Mouse (Mus musculus) midbrain, embryonic 12.5 days (tissue): ENCODE data around the gene Agbl3. TPM values are rescaled to one million over a fixed set of nuclear protein-coding genes. Genes with fewer than 3 reads are reported as not detected.

ENCODE experiments used
- ATAC-seq: fragments of 200-750 bp; cut with Nextera tagmentation; 2 replicates; pipeline ENCODE4 v1.8.0; 2017; ENCODE audit warnings: low read depth, moderate TSS enrichment, moderate library complexity; ENCODE audit not compliant: low FRiP score
- H3K27ac ChIP-seq: fragments of 300-500 bp; sonication (generic); replicated peaks from 2 replicates; pipeline ENCODE4 v1.5.1; 2016; ENCODE audit warnings: mild to moderate bottlenecking
- H3K27me3 ChIP-seq: fragments of 300-500 bp; sonication (generic); 2 replicates; pipeline ENCODE4 v1.6.1; 2016; ENCODE audit warnings: mild to moderate bottlenecking
- H3K36me3 ChIP-seq: fragments of 300-500 bp; sonication (generic); 2 replicates; pipeline ENCODE4 v1.6.1; 2016
- H3K4me1 ChIP-seq: fragments of 300-500 bp; sonication (generic); 2 replicates; pipeline ENCODE4 v1.6.1; 2016
- H3K4me2 ChIP-seq: fragments of 300-500 bp; sonication (generic); replicated peaks from 2 replicates; pipeline ENCODE4 v1.6.1; 2016; ENCODE audit warnings: mild to moderate bottlenecking, moderate library complexity
- H3K4me3 ChIP-seq: fragments of 300-500 bp; sonication (generic); 2 replicates; pipeline ENCODE4 v1.5.1; 2016; ENCODE audit warnings: mild to moderate bottlenecking
- H3K9ac ChIP-seq: fragments of 300-500 bp; sonication (generic); replicated peaks from 2 replicates; pipeline ENCODE4 v1.6.1; 2016; ENCODE audit warnings: mild to moderate bottlenecking, moderate library complexity
- H3K9me3 ChIP-seq: fragments of 300-500 bp; sonication (generic); 2 replicates; pipeline ENCODE4 v1.6.1; 2016; ENCODE audit warnings: mild to moderate bottlenecking
- WGBS: fragments of 180-500 bp; shearing (Covaris S2); methylation state at CpG from one replicate; pipeline ENCODE4 v1.1.7; 2016; 5-methylcytosine and 5-hydroxymethylcytosine counted together
- polyA plus RNA-seq: library from polyadenylated mRNA; unstranded; fragments of >200 nt; fragmentation: Nextera tagmentation; extraction: Ambion mirVana; gene quantifications from 2 replicates; pipeline ENCODE4 v1.2.1, GENCODE M21; 2016

Agbl3 gene
- polyA plus RNA-seq, 1 experiment from 2014 or later = 7.4 TPM

DNA sequence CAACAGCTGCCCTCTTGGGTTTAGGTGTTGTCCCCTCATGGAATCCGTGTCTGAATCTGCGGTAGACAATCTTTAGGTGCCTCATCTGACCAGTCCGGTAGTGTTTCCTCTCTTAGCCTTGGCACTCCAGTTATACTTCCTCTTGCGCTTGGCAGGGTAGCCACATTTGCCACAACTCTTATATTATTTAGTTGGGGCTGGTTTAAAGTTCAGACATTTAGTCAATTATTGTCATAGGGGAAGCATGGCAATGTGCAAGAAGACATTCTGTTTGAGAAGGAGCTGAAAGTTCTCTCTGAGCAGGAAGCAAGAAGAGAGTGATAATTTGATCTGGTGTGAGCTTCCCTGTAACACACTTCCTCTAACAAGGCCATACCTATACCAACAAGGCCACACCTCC, 30.4 kb downstream of the Agbl3 start:
- H3K9ac ChIP-seq = no peak overlapping the region
- H3K4me3 ChIP-seq = no peak overlapping the region
- H3K4me2 ChIP-seq = no peak overlapping the region
- no peak for ATAC-seq
- no peak overlapping the region for H3K27ac ChIP-seq
- no peaks in the 10 kb centered on the region for H3K36me3 ChIP-seq
- no peaks in the 10 kb centered on the region for H3K9me3 ChIP-seq
- WGBS = 93% methylated on average over 4 of the region's 4 CpGs
- H3K27me3 ChIP-seq = no peaks in the 10 kb centered on the region
- no peaks in the 10 kb centered on the region for H3K4me1 ChIP-seq

DNA sequence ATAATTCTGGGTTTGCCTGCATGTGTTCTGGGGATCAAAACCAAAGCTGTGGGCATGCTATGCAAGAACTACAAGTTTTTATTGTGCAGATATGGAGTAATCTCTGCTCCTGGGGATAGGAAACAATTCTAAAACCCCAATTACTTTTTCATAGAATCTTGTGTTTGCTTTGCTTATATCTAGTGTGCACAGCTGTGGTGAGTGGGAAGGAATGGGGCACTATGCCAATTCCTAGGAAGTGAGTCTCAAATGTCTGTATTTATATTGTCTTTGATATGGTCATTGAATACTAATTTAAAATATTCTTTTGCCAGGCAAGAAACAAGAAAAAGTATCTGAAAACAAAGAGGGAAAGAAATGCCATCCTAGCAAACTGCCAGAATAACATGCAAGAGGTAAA, 44.2 kb downstream of the Agbl3 start:
- no peaks in the 10 kb centered on the region for H3K9me3 ChIP-seq
- ATAC-seq = no peak

DNA sequence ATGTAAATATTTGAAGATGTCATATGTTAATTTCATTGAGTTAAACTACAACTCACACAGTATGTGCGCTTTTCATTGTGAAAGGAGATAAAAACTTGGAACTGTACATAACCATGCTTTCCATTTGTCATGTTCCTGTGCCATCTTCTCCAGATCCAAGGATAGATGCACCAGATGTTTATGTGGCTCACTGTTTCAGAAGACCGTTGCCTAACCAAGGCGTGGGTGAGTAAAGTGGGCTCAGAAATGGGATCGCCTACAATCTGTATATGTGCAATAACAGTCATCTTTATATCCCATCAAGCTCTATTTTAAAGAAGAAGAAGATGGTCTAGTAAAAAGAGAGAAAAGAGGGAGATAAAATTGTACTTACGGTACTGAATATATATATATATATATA, 52.1 kb downstream of the Agbl3 start:
- no peak for ATAC-seq
- WGBS = 92% methylated on average over 5 of the region's 5 CpGs
- Histone ChIP-seq H3K36me3 (no peaks in the 10 kb centered on the region), H3K9me3 (no peaks in the 10 kb centered on the region), H3K4me3 (no peak overlapping the region), H3K27me3 (no peaks in the 10 kb centered on the region), H3K27ac (no peak overlapping the region), H3K9ac (no peak overlapping the region), H3K4me1 (no peaks in the 10 kb centered on the region), H3K4me2 (no peak overlapping the region)

More for the DNA sequence above, 44.2 kb downstream of the Agbl3 start:
- no peaks in the 10 kb centered on the region for H3K4me1 ChIP-seq
- no peak overlapping the region for H3K4me3 ChIP-seq
- H3K27me3 ChIP-seq = no peaks in the 10 kb centered on the region
- H3K36me3 ChIP-seq = no peaks in the 10 kb centered on the region
- no peak overlapping the region for H3K9ac ChIP-seq
- no peak overlapping the region for H3K4me2 ChIP-seq
- H3K27ac ChIP-seq = no peak overlapping the region

DNA sequence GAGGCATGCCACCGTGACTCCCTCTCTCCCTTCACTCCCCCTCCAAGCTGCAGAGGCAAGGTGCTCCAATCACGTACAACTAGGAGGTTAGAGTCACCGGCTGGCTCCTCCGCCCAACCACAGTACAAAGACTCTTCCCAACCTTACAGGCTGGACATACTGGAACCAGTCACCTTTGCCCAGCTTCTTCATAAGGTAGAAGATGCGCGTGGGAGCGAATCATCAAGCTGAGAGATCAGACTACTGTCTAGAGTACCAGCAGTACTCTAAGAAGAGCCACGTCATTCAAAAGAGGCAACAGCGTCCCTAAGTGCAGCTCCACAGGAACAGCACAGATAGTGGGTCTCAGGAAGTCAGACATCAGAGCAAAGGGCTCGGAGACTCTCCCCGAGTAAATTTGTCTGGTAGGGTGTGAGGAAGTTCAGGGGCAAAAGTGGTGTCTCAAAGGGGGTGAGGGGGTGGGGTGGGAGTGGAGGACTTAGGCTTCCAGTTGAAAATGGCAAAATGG, 81.4 kb downstream of the Agbl3 start:
- Histone ChIP-seq H3K36me3 (no peaks in the 10 kb centered on the region), H3K4me3 (no peak overlapping the region), H3K4me2 (no peak overlapping the region), H3K9ac (no peak overlapping the region), H3K27ac (no peak overlapping the region), H3K27me3 (no peaks in the 10 kb centered on the region), H3K4me1 (no peaks in the 10 kb centered on the region), H3K9me3 (no peaks in the 10 kb centered on the region)
- ATAC-seq = no peak
- WGBS = 92% methylated on average over 11 of the region's 11 CpGs

DNA sequence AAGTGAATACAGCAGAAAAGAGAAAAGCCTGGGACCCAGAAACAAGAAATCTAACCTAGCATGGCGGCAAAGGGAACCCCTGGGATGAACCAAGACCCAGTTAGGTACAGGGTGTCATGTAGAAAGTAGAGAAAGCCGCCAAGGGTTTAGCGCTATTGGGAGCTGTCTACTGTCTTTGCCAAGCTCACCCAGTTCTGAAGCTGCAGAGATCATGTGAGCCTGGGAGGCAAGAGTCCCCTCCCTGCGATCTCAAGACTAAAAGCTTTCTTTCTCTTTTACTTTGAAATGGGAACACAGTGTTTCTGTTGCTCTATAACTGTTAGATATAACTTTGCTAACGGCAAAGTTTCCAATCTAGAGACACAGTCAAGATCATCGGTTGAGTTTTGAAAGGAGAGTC, 82.1 kb downstream of the Agbl3 start:
- ATAC-seq = no peak
- Histone ChIP-seq H3K4me2 (no peak overlapping the region), H3K4me3 (no peak overlapping the region), H3K36me3 (no peaks in the 10 kb centered on the region), H3K27ac (no peak overlapping the region), H3K9ac (no peak overlapping the region), H3K27me3 (no peaks in the 10 kb centered on the region), H3K9me3 (no peaks in the 10 kb centered on the region), H3K4me1 (peaks cover 3% of the 10 kb centered on the region; the same call in 1 of the 2 replicates)
- 94% methylated on average over 6 of the region's 6 CpGs for WGBS

DNA sequence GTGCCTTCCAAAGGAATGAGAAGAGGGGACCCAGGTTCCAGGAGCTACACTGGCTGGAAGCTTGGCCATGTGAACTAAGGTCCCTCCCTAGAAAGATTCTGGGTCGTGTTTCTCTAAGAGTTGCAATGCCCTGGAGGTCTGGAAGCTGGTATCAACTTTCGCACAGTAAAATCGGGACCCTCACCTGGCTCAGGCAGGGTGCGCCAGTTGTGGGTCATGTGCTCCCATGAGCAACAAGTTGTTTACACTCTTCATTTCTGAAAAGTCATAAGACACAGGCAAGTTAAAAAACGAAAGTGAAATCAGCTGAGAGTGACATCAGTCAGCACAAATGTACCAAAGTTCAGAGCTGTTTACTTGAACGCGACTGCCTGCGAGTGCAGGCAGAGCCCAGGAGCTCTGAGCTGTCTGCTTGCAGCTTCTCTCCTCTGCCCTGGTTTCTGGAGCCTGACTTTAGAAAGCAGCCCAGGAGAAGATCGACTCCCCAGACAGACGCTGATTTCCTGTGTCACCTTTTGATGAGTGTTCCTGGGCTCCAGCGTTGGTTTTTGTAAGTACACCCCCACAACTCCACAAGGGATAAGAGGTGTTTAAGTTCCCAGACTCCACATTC, 82.7 kb downstream of the Agbl3 start, which contains the start of gene Tmem140:
Gene Tmem140 (plus strand): TSS at position 356 of the 613 bp plus-strand sequence.
- no peaks in the 10 kb centered on the region for H3K9me3 ChIP-seq
- H3K4me1 ChIP-seq = peaks cover 3% of the 10 kb centered on the region; the same call in 1 of the 2 replicates
- H3K27ac ChIP-seq = no peak within 1 kb of the TSS
- H3K36me3 ChIP-seq = no peaks in the 10 kb centered on the region
- WGBS = 61% methylated on average over 11 of the region's 11 CpGs
- H3K9ac ChIP-seq = no peak within 1 kb of the TSS
- no peak within 1 kb of the TSS for H3K4me2 ChIP-seq
- H3K27me3 ChIP-seq = no peaks in the 10 kb centered on the region
- H3K4me3 ChIP-seq = no peak within 1 kb of the TSS
- ATAC-seq = no peak

DNA sequence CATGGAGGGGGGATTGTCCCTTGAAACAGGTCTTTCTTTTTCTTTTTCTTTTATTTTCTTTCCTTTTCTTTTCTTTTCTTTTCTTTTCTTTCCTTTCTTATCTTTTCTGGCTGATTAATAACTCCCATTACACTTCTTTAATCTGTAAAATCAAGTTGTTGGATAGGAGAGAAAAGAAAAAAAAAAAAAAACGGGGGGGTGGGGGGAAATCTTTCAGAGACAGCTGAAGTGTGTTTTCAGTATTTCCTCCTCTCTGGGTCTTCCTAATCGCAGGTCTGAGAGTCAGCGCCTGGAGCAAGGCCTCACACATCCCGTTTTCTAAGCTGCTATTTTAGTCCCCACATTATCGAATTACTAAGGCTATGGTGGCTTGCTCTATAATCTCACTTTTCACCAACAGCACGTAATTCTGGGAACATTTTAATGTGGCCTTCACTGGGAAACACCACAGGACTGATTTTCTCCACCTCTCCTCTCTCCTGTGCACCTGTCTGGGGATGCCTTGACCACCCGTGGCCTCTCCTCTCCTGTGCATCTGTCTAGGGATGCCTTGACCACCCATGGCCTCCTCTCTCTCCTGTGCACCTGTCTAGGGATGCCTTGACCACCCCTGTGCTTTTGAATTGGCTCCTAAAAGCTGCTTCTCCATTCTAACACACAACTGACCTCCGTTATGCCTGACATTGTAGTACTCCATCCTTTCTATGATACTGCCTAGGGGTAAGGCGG, 83.7 kb downstream of the Agbl3 start:
- H3K4me3 ChIP-seq = no peak overlapping the region
- WGBS = 71% methylated on average over 9 of the region's 9 CpGs
- no peaks in the 10 kb centered on the region for H3K36me3 ChIP-seq
- no peak for ATAC-seq
- no peak overlapping the region for H3K4me2 ChIP-seq
- H3K9ac ChIP-seq = no peak overlapping the region
- peaks cover 3% of the 10 kb centered on the region; the same call in 1 of the 2 replicates for H3K4me1 ChIP-seq
- H3K9me3 ChIP-seq = no peaks in the 10 kb centered on the region
- no peak overlapping the region for H3K27ac ChIP-seq
- no peaks in the 10 kb centered on the region for H3K27me3 ChIP-seq

DNA sequence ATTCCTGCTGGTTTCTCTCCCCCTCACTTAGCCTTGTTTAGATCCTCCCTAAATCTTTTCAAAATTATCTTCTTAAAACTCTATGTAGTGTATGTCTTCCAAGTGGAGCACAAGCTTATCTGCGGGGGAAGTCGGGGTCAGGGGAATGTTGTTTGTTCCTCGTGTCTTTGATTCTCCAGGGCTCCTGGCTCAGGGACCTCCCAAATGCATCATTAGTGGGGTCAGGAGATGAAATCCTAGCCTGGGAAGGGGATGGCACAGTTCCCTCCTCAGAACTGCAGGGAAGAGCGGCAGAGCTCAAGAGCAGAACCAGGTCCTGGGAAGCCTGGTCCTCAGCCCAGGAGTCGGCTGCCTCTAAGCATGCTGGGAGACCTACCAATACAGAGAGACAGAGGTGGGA, 85.0 kb downstream of the Agbl3 start:
- H3K27me3 ChIP-seq = no peaks in the 10 kb centered on the region
- no peak overlapping the region for H3K9ac ChIP-seq
- no peaks in the 10 kb centered on the region for H3K9me3 ChIP-seq
- H3K4me1 ChIP-seq = peaks cover 3% of the 10 kb centered on the region; the same call in 1 of the 2 replicates
- 75% methylated on average over 5 of the region's 5 CpGs for WGBS
- no peak for ATAC-seq
- no peak overlapping the region for H3K4me3 ChIP-seq
- no peaks in the 10 kb centered on the region for H3K36me3 ChIP-seq
- no peak overlapping the region for H3K4me2 ChIP-seq
- no peak overlapping the region for H3K27ac ChIP-seq

DNA sequence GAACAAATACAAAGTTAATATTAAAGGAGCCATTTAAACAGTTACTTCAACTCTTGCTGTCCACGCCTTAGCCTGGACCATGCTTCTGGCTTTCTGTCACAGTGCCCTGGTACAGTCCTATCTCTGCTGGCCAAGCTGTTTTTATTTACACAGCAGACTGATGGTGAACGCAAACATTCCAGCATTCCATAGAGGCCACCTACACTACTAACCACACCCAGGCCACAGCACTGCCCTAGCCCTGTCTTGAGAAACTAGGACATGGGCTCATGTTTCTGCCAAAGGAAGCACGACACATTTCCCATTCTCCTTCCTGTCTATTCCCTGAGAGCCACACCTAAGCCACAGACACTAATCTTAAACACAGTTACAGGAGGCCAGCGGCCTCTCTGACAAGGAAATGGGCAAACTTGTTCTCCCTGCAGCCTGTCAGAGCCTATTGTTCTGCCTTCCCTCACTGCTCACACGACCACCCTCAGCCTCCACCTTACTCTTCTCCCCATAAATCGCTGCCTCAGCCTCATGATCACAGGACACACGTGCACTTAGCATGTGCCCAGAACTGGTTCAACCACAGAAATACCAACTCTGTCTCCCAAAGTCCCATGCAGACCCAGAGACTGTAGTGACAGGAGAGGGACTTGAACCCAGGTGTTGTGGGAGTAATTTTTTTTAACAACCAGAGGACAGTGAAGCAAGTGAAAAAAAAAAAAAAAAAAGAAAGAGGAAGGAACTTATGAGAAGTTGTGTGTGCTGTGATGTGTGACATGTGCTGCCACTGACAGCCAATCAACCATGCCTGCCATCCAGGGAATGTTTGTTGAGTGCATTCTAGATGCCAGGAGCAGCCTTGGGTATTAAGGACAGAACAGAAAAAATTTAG, 85.7 kb downstream of the Agbl3 start:
- Histone ChIP-seq H3K4me2 (no peak overlapping the region), H3K4me3 (no peak overlapping the region), H3K9ac (no peak overlapping the region), H3K36me3 (no peaks in the 10 kb centered on the region), H3K27ac (no peak overlapping the region), H3K4me1 (peaks cover 3% of the 10 kb centered on the region; the same call in 1 of the 2 replicates), H3K27me3 (no peaks in the 10 kb centered on the region), H3K9me3 (no peaks in the 10 kb centered on the region)
- 72% methylated on average over 7 of the region's 7 CpGs for WGBS
- ATAC-seq = no peak

DNA sequence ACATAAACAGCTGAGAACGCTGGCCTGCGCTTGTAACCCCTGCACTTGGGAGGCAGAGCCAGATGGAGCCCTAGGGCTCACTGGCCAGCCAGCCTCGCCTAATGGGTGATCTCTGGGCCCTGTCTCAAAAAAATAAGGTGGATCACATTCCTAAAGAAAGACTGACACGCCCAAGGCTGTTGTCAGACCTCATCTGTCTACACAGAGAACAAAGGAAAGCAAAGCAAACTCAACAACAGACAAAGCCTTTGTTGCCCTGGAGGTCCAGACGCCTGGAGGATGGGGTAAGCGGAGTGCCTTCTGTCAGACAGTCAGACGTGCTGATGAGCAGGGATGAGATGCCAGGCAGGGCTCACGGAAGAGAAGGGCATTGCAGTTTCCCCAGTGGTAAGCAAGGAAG, 86.6 kb downstream of the Agbl3 start:
- Histone ChIP-seq H3K36me3 (no peaks in the 10 kb centered on the region), H3K4me1 (peaks cover 3% of the 10 kb centered on the region; the same call in 1 of the 2 replicates), H3K4me3 (no peak overlapping the region), H3K4me2 (no peak overlapping the region), H3K27ac (no peak overlapping the region), H3K27me3 (no peaks in the 10 kb centered on the region), H3K9me3 (no peaks in the 10 kb centered on the region), H3K9ac (no peak overlapping the region)
- WGBS = 52% methylated on average over 8 of the region's 8 CpGs
- ATAC-seq = no peak

DNA sequence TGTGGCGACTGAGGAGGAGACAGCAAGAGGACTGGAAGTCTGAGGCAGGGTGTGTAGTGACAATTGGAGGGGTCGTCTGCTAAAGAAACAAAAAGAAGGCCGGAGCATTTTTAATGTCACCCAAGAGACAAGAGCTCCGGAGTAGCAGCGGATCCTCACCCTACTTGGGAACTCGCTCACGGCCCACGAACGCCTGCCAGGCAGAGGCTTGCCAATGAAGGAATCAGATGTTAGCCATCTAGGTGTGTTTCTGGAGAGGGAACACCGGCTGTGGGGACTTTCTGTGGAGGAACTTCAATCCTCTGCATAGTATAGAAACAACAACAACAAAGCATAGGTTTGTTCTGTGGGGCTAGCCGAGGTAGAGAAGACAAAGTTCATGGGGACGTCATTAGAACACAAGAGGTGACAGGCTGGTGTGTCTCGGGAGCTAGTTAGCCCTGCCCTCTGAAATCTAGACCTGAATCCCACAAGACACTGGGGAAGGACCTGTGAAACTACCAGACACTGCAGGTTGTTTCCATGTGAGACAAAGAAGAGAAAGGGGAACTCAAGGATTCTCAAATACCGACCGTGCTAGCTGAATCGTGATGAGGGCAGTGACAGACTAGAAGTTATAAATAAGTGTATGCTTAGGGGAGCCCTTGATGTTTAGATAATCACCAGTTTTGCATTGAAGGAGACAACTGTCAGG, 87.2 kb downstream of the Agbl3 start:
- no peak overlapping the region for H3K4me2 ChIP-seq
- H3K36me3 ChIP-seq = no peaks in the 10 kb centered on the region
- H3K4me3 ChIP-seq = no peak overlapping the region
- no peak for ATAC-seq
- peaks cover 3% of the 10 kb centered on the region; the same call in 1 of the 2 replicates for H3K4me1 ChIP-seq
- no peak overlapping the region for H3K27ac ChIP-seq
- H3K27me3 ChIP-seq = no peaks in the 10 kb centered on the region
- H3K9ac ChIP-seq = no peak overlapping the region
- H3K9me3 ChIP-seq = no peaks in the 10 kb centered on the region
- 83% methylated on average over 16 of the region's 16 CpGs for WGBS
